Mouse (Mus musculus): ENCODE results near the gene Fat4. TPM values are rescaled to one million over a fixed set of nuclear protein-coding genes. Genes with fewer than 3 reads are reported as not detected.
A peak's percentile ranks its signal among the peaks of the same experiment; 100 is the strongest.

The Fat4 gene
- polyA plus RNA-seq, 1 experiment from 2014 or later, result 11.0 TPM

GRCm38 (mm10) chr3:38967480-38967879 is 80.7 kb downstream of the Fat4 start:
- Histone ChIP-seq H3K4me1 (replicated peaks; ENCODE audit: control insufficient read depth, insufficient read depth, low read length) (peaks cover 2% of the 10 kb centered on the region), H3K27ac (ENCODE audit: low read length) (no peak overlapping the region), H3K36me3 (ENCODE audit: control insufficient read depth, insufficient read depth) (peaks cover 8% of the 10 kb centered on the region), H3K4me3 (replicated peaks; ENCODE audit: low read length) (no peak overlapping the region), H3K9ac (replicated peaks; ENCODE audit: low read depth, low read length) (no peak overlapping the region), H3K4me2 (ENCODE audit: low read length) (no peak overlapping the region), H3K9me3 (ENCODE audit: control insufficient read depth, low read length) (no peaks in the 10 kb centered on the region), H3K27me3 (replicated peaks; ENCODE audit: control insufficient read depth, insufficient read depth, low read length) (no peaks in the 10 kb centered on the region)
- ATAC-seq, result no peak

DNA sequence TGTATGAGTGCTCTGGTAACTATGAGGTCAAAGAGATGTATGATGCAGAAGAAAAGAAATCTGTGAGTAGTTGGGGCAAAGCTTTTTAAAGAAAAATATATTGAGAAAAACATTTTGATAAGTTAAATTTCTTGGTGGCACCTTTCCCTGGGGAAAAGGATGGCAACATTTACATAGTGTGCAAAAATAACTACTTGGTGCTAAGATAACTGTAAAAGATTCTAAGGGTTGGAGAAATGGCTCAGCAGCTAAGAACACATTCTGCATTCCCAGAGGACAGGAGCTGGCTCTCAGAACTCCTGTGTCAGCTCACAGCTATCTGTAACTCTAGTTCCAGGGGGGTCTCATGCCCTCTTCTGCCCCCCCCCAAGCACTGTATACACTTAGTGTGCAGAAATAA is 99.6 kb downstream of the Fat4 start:
- H3K9me3 ChIP-seq (ENCODE audit: control insufficient read depth, low read length), result no peaks in the 10 kb centered on the region
- peaks cover 17% of the 10 kb centered on the region for H3K36me3 ChIP-seq (ENCODE audit: control insufficient read depth, insufficient read depth)
- H3K27me3 ChIP-seq (replicated peaks; ENCODE audit: control insufficient read depth, insufficient read depth, low read length), result no peaks in the 10 kb centered on the region
- peaks cover 3% of the 10 kb centered on the region; the same call in 1 of the 2 replicates for H3K4me1 ChIP-seq (replicated peaks; ENCODE audit: control insufficient read depth, insufficient read depth, low read length)
- no peak overlapping the region for H3K27ac ChIP-seq (ENCODE audit: low read length)
- H3K4me3 ChIP-seq (replicated peaks; ENCODE audit: low read length), result no peak overlapping the region
- ATAC-seq, result no peak
- no peak overlapping the region for H3K4me2 ChIP-seq (ENCODE audit: low read length)
- no peak overlapping the region for H3K9ac ChIP-seq (replicated peaks; ENCODE audit: low read depth, low read length)

DNA sequence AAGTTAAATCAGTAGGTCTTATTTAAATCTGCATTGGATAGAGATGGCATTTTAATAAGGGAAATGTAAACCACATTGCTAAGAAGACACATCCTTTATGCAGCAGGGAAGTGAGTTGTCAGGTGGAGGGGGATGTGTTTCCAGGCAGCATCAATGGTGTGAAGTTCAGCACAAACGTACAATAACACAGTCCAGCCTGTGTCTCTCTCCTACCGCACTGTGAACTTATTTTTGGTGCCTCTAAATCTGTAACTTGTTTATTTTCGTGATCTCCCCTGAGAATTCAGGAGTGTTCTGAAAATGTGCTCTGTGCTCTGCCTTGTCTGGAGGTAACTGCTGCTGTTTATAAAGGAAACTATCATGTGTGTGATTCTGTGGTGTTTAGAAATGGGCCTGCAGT is 102.4 kb downstream of the Fat4 start:
- ATAC-seq, result no peak
- peaks cover 5% of the 10 kb centered on the region; the same call in 1 of the 2 replicates for H3K36me3 ChIP-seq (ENCODE audit: control insufficient read depth, insufficient read depth)
- no peak overlapping the region for H3K9ac ChIP-seq (replicated peaks; ENCODE audit: low read depth, low read length)
- 85% methylated on average over 3 of the region's 3 CpGs for WGBS
- no peaks in the 10 kb centered on the region for H3K9me3 ChIP-seq (ENCODE audit: control insufficient read depth, low read length)
- no peak overlapping the region for H3K4me2 ChIP-seq (ENCODE audit: low read length)
- H3K4me1 ChIP-seq (replicated peaks; ENCODE audit: control insufficient read depth, insufficient read depth, low read length), result peaks cover 6% of the 10 kb centered on the region; the same call in 1 of the 2 replicates
- no peaks in the 10 kb centered on the region for H3K27me3 ChIP-seq (replicated peaks; ENCODE audit: control insufficient read depth, insufficient read depth, low read length)
- no peak overlapping the region for H3K27ac ChIP-seq (ENCODE audit: low read length)
- no peak overlapping the region for H3K4me3 ChIP-seq (replicated peaks; ENCODE audit: low read length)

- Histone ChIP-seq H3K4me2 (ENCODE audit: low read length) (no peak overlapping the region), H3K36me3 (ENCODE audit: control insufficient read depth, insufficient read depth) (peaks cover 29% of the 10 kb centered on the region), H3K9ac (replicated peaks; ENCODE audit: low read depth, low read length) (no peak overlapping the region), H3K4me3 (replicated peaks; ENCODE audit: low read length) (no peak overlapping the region), H3K9me3 (ENCODE audit: control insufficient read depth, low read length) (no peaks in the 10 kb centered on the region), H3K27ac (ENCODE audit: low read length) (no peak overlapping the region), H3K27me3 (replicated peaks; ENCODE audit: control insufficient read depth, insufficient read depth, low read length) (no peaks in the 10 kb centered on the region), H3K4me1 (replicated peaks; ENCODE audit: control insufficient read depth, insufficient read depth, low read length) (no peaks in the 10 kb centered on the region)
- WGBS, result 55% methylated on average over 3 of the region's 3 CpGs
- no peak for ATAC-seq
Measured at GRCm38 (mm10) chr3:39000011-39000410, 113.3 kb downstream of the Fat4 start.

- Histone ChIP-seq H3K9ac (replicated peaks; ENCODE audit: low read depth, low read length) (no peak overlapping the region), H3K27me3 (replicated peaks; ENCODE audit: control insufficient read depth, insufficient read depth, low read length) (no peaks in the 10 kb centered on the region), H3K27ac (ENCODE audit: low read length) (no peak overlapping the region), H3K4me3 (replicated peaks; ENCODE audit: low read length) (no peak overlapping the region), H3K9me3 (ENCODE audit: control insufficient read depth, low read length) (no peaks in the 10 kb centered on the region), H3K36me3 (ENCODE audit: control insufficient read depth, insufficient read depth) (peaks cover 18% of the 10 kb centered on the region), H3K4me2 (ENCODE audit: low read length) (no peak overlapping the region), H3K4me1 (replicated peaks; ENCODE audit: control insufficient read depth, insufficient read depth, low read length) (peaks cover 2% of the 10 kb centered on the region; the same call in 1 of the 2 replicates)
- 28% methylated on average over 7 of the region's 7 CpGs for WGBS
- peak; percentile 71 for ATAC-seq
Measured at GRCm38 (mm10) chr3:39010544-39010943, 123.8 kb downstream of the Fat4 start.

DNA sequence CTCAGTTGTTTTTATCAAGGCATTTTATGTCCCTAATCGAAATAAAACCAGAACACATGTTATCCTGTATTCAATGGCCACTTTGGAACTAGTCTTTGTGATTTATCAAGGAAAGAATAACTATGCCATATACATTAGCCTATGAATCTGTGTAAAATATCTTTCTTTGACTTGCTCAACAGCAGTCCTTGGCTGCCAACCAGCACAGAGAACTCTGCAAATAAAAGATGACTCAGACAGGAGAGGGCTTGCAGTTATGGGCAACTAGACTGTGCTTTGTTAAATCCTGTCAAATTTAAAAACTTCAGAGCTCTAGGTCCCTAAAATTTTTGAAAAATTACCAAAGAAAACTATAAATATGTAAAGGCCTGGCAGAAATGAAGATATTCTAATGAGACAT is 130.9 kb downstream of the Fat4 start:
- Histone ChIP-seq H3K4me2 (ENCODE audit: low read length) (no peak overlapping the region), H3K9ac (replicated peaks; ENCODE audit: low read depth, low read length) (no peak overlapping the region), H3K27ac (ENCODE audit: low read length) (no peak overlapping the region), H3K9me3 (ENCODE audit: control insufficient read depth, low read length) (no peaks in the 10 kb centered on the region), H3K4me1 (replicated peaks; ENCODE audit: control insufficient read depth, insufficient read depth, low read length) (no peaks in the 10 kb centered on the region), H3K4me3 (replicated peaks; ENCODE audit: low read length) (no peak overlapping the region), H3K36me3 (ENCODE audit: control insufficient read depth, insufficient read depth) (no peaks in the 10 kb centered on the region), H3K27me3 (replicated peaks; ENCODE audit: control insufficient read depth, insufficient read depth, low read length) (no peaks in the 10 kb centered on the region)
- WGBS, result 71% methylated on average over 1 of the region's 1 CpGs
- no peak for ATAC-seq

DNA sequence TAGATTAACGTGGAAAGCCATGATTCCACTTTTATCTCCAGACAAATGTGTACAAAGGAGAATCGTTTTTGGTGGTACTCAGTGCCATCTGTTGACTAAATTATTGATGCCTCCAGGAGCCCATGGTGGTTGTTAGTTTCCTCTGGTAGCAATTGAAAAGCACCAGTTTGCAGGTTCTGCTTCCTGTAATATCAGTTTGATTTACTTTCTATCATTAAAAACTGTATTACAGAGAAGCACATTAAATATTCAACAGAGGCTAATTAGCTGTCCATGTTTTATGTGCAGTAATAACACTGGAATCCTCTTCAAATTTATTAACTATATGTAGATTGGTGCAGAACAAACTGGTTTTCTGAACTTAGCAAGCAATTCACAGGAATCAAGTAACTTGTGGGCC is 149.4 kb downstream of the Fat4 start:
- no peaks in the 10 kb centered on the region for H3K36me3 ChIP-seq (ENCODE audit: control insufficient read depth, insufficient read depth)
- H3K9ac ChIP-seq (replicated peaks; ENCODE audit: low read depth, low read length), result no peak overlapping the region
- no peak overlapping the region for H3K4me2 ChIP-seq (ENCODE audit: low read length)
- H3K4me1 ChIP-seq (replicated peaks; ENCODE audit: control insufficient read depth, insufficient read depth, low read length), result no peaks in the 10 kb centered on the region
- H3K4me3 ChIP-seq (replicated peaks; ENCODE audit: low read length), result no peak overlapping the region
- no peak for ATAC-seq
- H3K9me3 ChIP-seq (ENCODE audit: control insufficient read depth, low read length), result no peaks in the 10 kb centered on the region
- no peak overlapping the region for H3K27ac ChIP-seq (ENCODE audit: low read length)
- no peaks in the 10 kb centered on the region for H3K27me3 ChIP-seq (replicated peaks; ENCODE audit: control insufficient read depth, insufficient read depth, low read length)
- 62% methylated on average over 2 of the region's 2 CpGs for WGBS

DNA sequence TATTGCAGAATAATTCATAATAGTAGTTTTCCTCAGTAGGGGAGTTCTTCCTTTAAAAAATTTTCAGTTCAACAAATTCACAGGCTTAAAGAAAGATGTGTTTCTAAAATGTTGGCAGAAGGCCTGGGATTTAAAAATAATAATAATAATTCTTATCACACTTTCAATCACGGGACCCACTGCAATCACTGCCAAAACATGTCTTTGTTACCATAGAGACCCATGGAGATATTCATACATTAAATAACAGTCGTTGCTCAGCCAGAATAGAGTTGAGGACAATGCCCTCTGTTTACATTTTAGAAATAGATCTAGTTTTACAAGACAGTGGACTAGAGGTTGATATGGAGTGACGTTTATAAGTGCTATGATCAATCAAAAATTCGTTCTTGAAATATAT is 159.7 kb downstream of the Fat4 start:
- Histone ChIP-seq H3K4me2 (ENCODE audit: low read length) (no peak overlapping the region), H3K9ac (replicated peaks; ENCODE audit: low read depth, low read length) (no peak overlapping the region), H3K36me3 (ENCODE audit: control insufficient read depth, insufficient read depth) (no peaks in the 10 kb centered on the region), H3K27ac (ENCODE audit: low read length) (no peak overlapping the region), H3K27me3 (replicated peaks; ENCODE audit: control insufficient read depth, insufficient read depth, low read length) (no peaks in the 10 kb centered on the region), H3K4me1 (replicated peaks; ENCODE audit: control insufficient read depth, insufficient read depth, low read length) (peaks cover 10% of the 10 kb centered on the region), H3K9me3 (ENCODE audit: control insufficient read depth, low read length) (no peaks in the 10 kb centered on the region), H3K4me3 (replicated peaks; ENCODE audit: low read length) (no peak overlapping the region)
- WGBS, result 33% methylated on average over 4 of the region's 4 CpGs
- no peak for ATAC-seq

DNA sequence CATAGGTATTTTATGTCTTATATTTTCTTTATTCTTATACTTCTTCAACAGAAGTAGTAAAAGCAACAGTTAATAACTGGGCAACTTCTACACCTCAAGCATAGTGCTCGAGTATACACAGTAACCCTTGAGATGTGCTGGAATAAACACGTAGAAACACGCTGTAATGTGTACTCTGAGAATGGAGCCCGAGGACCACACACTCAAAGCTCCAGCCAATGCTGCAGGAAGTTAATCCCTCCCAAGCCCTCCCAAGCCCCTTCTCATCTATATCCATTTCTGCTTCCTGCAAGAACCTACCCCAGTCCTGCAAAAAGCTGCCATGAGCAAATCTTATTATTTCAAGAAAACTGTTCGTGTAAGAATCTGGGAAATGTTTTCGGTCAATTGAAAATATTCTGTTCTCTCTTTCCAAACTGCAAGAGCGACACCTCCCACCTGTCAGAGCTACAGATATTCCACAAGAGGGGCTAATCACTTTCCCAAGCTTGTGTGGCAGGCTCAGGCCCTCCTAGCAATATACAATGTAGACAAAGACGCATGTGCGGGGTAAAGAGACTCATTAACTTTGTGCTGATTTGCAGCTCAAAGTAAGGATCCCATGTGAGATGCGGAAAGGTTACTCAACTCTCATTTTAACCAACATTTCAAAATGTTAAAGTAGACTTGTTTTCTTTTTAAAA is 161.0 kb downstream of the Fat4 start:
- peak; percentile 78 for ATAC-seq
- H3K9ac ChIP-seq (replicated peaks; ENCODE audit: low read depth, low read length), result no peak overlapping the region
- no peak overlapping the region for H3K4me3 ChIP-seq (replicated peaks; ENCODE audit: low read length)
- no peaks in the 10 kb centered on the region for H3K36me3 ChIP-seq (ENCODE audit: control insufficient read depth, insufficient read depth)
- H3K27ac ChIP-seq (ENCODE audit: low read length), result no peak overlapping the region
- no peak overlapping the region; the same call in 1 of the 2 replicates for H3K4me2 ChIP-seq (ENCODE audit: low read length)
- 9% methylated on average over 10 of the region's 10 CpGs for WGBS
- H3K9me3 ChIP-seq (ENCODE audit: control insufficient read depth, low read length), result no peaks in the 10 kb centered on the region
- H3K4me1 ChIP-seq (replicated peaks; ENCODE audit: control insufficient read depth, insufficient read depth, low read length), result peaks cover 10% of the 10 kb centered on the region
- no peaks in the 10 kb centered on the region for H3K27me3 ChIP-seq (replicated peaks; ENCODE audit: control insufficient read depth, insufficient read depth, low read length)

GRCm38 (mm10) chr3:39048304-39048667 is 161.5 kb downstream of the Fat4 start:
- WGBS, result 2% methylated on average over 5 of the region's 5 CpGs
- Histone ChIP-seq H3K27me3 (replicated peaks; ENCODE audit: control insufficient read depth, insufficient read depth, low read length) (no peaks in the 10 kb centered on the region), H3K4me1 (replicated peaks; ENCODE audit: control insufficient read depth, insufficient read depth, low read length) (peaks cover 15% of the 10 kb centered on the region), H3K27ac (ENCODE audit: low read length) (no peak overlapping the region), H3K36me3 (ENCODE audit: control insufficient read depth, insufficient read depth) (no peaks in the 10 kb centered on the region), H3K4me2 (ENCODE audit: low read length) (no peak overlapping the region), H3K4me3 (replicated peaks; ENCODE audit: low read length) (no peak overlapping the region), H3K9me3 (ENCODE audit: control insufficient read depth, low read length) (no peaks in the 10 kb centered on the region), H3K9ac (replicated peaks; ENCODE audit: low read depth, low read length) (no peak overlapping the region)
- ATAC-seq, result peak; percentile 78
